Mouse (Mus musculus) neural tube, embryonic 15.5 days (tissue): Measurements from ENCODE around the gene Olfr1368. TPM values are rescaled to one million over a fixed set of nuclear protein-coding genes. Genes with fewer than 3 reads are reported as not detected.

Experiments
- ATAC-seq: fragments of 200-750 bp; cut with Nextera tagmentation; 2 replicates; pipeline ENCODE4 v1.8.0; 2017; ENCODE audit warnings: mild to moderate bottlenecking, moderate TSS enrichment, moderate library complexity; ENCODE audit not compliant: low FRiP score
- H3K27ac ChIP-seq: fragments of 300-500 bp; sonication (generic); replicated peaks from 2 replicates; pipeline ENCODE4 v1.5.1; 2015; ENCODE audit warnings: mild to moderate bottlenecking, inconsistent platforms
- H3K27me3 ChIP-seq: fragments of 300-500 bp; sonication (generic); replicated peaks from 2 replicates; pipeline ENCODE4 v1.6.1; 2015; ENCODE audit warnings: inconsistent platforms
- H3K36me3 ChIP-seq: fragments of 300-500 bp; sonication (generic); 2 replicates; pipeline ENCODE4 v1.6.1; 2015; ENCODE audit warnings: inconsistent platforms
- H3K4me1 ChIP-seq: fragments of 300-500 bp; sonication (generic); 2 replicates; pipeline ENCODE4 v1.6.1; 2015; ENCODE audit warnings: inconsistent platforms
- H3K4me2 ChIP-seq: fragments of 300-500 bp; sonication (generic); 2 replicates; pipeline ENCODE4 v1.6.1; 2015; ENCODE audit warnings: inconsistent platforms, mild to moderate bottlenecking, moderate library complexity
- H3K4me3 ChIP-seq: fragments of 300-500 bp; sonication (generic); replicated peaks from 2 replicates; pipeline ENCODE4 v1.5.1; 2015; ENCODE audit warnings: mild to moderate bottlenecking, inconsistent platforms
- H3K9ac ChIP-seq: fragments of 300-500 bp; sonication (generic); replicated peaks from 2 replicates; pipeline ENCODE4 v1.6.1; 2015; ENCODE audit warnings: mild to moderate bottlenecking, inconsistent platforms
- H3K9me3 ChIP-seq: fragments of 300-500 bp; sonication (generic); replicated peaks from 2 replicates; pipeline ENCODE4 v1.6.1; 2016; ENCODE audit warnings: inconsistent platforms
- WGBS: fragments of 180-500 bp; shearing (Covaris S2); methylation state at CpG from one replicate; pipeline ENCODE4 v1.1.7; 2015; ENCODE audit warnings: mixed read lengths; 5-methylcytosine and 5-hydroxymethylcytosine counted together
- polyA plus RNA-seq: library from polyadenylated mRNA; unstranded; fragments of >200 nt; fragmentation: Nextera tagmentation; extraction: Ambion mirVana; gene quantifications from 2 replicates; pipeline ENCODE4 v1.2.1, GENCODE M21; 2015

Olfr1368 gene
- polyA plus RNA-seq: not detected in 2 replicates

- Histone ChIP-seq H3K36me3 (no peaks in the 10 kb centered on the region), H3K9ac (no peak within 1 kb of the TSS), H3K9me3 (no peaks in the 10 kb centered on the region), H3K4me1 (no peaks in the 10 kb centered on the region), H3K27me3 (no peaks in the 10 kb centered on the region), H3K27ac (no peak within 1 kb of the TSS), H3K4me2 (no peak within 1 kb of the TSS), H3K4me3 (no peak within 1 kb of the TSS)
- WGBS: 79% methylated on average over 4 of the region's 4 CpGs
- no peak for ATAC-seq
These were observed at the start of gene Olfr1368 for GRCm38 (mm10) chr13:21145767-21146166. TSS of gene Olfr1368 (minus strand) at chr13:21145867.

GRCm38 (mm10) chr13:21185521-21185920 lies 39.9 kb upstream of the Olfr1368 start:
- 89% methylated on average over 4 of the region's 4 CpGs for WGBS
- Histone ChIP-seq H3K4me2 (no peak overlapping the region), H3K9me3 (no peaks in the 10 kb centered on the region), H3K9ac (no peak overlapping the region), H3K4me3 (no peak overlapping the region), H3K27ac (no peak overlapping the region), H3K36me3 (peaks cover 78% of the 10 kb centered on the region), H3K4me1 (peaks cover 30% of the 10 kb centered on the region), H3K27me3 (no peaks in the 10 kb centered on the region)
- no peak for ATAC-seq

- H3K36me3 ChIP-seq: peaks cover 60% of the 10 kb centered on the region
- no peak overlapping the region for H3K4me3 ChIP-seq
- H3K4me1 ChIP-seq: peaks cover 38% of the 10 kb centered on the region
- no peak overlapping the region for H3K4me2 ChIP-seq
- ATAC-seq: no peak
- H3K27ac ChIP-seq: no peak overlapping the region
- H3K9me3 ChIP-seq: no peaks in the 10 kb centered on the region
- no peak overlapping the region for H3K9ac ChIP-seq
- 90% methylated on average over 7 of the region's 7 CpGs for WGBS
- no peaks in the 10 kb centered on the region for H3K27me3 ChIP-seq
These were observed 38.0 kb upstream of the Olfr1368 start for GRCm38 (mm10) chr13:21183661-21184060.

GRCm38 (mm10) chr13:21183066-21183465 lies 37.4 kb upstream of the Olfr1368 start:
- Histone ChIP-seq H3K27me3 (no peaks in the 10 kb centered on the region), H3K4me1 (peaks cover 38% of the 10 kb centered on the region), H3K4me3 (no peak overlapping the region), H3K9ac (no peak overlapping the region), H3K27ac (no peak overlapping the region), H3K4me2 (no peak overlapping the region), H3K36me3 (peaks cover 54% of the 10 kb centered on the region), H3K9me3 (no peaks in the 10 kb centered on the region)
- 92% methylated on average over 6 of the region's 6 CpGs for WGBS
- no peak for ATAC-seq

GRCm38 (mm10) chr13:21181996-21182395 lies 36.3 kb upstream of the Olfr1368 start:
- H3K36me3 ChIP-seq: peaks cover 43% of the 10 kb centered on the region
- H3K4me1 ChIP-seq: peaks cover 38% of the 10 kb centered on the region
- ATAC-seq: no peak
- peak overlapping the region; percentile 84 for H3K4me2 ChIP-seq
- H3K9me3 ChIP-seq: no peaks in the 10 kb centered on the region
- H3K4me3 ChIP-seq: peak overlapping the region; percentile 100
- no peaks in the 10 kb centered on the region for H3K27me3 ChIP-seq
- H3K27ac ChIP-seq: no peak overlapping the region
- WGBS: 82% methylated on average over 7 of the region's 7 CpGs
- H3K9ac ChIP-seq: no peak overlapping the region

DNA sequence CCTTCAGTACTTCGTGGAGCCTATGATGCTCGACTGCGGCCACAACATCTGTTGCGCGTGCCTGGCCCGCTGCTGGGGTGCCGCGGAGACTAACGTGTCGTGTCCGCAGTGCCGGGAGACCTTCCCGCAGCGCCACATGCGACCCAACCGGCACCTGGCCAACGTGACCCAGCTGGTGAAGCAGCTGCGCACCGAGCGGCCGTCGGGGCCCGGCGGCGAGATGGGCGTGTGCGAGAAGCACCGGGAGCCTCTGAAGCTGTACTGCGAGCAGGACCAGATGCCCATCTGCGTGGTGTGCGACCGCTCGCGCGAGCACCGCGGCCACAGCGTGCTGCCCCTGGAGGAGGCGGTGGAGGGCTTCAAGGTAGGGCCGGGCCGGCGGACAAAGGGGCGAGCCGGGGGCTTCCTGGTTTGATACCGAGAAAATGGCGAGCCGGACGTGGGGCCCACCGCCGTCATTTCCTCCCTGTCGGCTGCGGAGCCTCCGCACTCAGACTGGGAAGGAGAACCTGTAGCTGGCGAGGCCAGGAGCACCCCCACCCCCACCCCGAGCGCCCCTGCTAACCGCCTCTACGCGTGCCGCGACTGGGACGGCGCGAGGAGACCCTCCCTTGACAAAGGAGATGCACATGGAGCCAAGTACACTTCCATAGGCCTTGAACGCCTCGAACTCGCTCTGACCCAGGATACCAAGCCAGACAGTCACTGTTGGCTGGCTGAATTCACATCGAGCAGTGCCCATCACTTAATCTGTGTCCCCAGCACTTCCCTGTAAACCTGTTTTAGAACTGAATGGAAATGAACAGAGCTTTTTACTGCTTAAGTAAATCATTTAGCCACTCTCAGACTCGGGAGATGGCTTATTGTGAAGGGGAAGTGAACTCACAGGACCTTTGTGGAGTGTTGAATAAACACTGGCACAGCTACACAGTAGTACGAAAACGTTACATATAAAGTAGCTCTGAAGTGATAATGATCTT lies 35.2 kb upstream of the Olfr1368 start:
- Histone ChIP-seq H3K36me3 (peaks cover 31% of the 10 kb centered on the region), H3K9ac (peak overlapping the region; percentile 84), H3K27me3 (no peaks in the 10 kb centered on the region), H3K4me1 (peaks cover 38% of the 10 kb centered on the region), H3K27ac (peak overlapping the region; percentile 97), H3K9me3 (no peaks in the 10 kb centered on the region), H3K4me2 (peak overlapping the region; percentile 84), H3K4me3 (peak overlapping the region; percentile 100)
- peak; percentile 53 for ATAC-seq
- WGBS: under 1% methylated on average over 71 of the region's 71 CpGs

DNA sequence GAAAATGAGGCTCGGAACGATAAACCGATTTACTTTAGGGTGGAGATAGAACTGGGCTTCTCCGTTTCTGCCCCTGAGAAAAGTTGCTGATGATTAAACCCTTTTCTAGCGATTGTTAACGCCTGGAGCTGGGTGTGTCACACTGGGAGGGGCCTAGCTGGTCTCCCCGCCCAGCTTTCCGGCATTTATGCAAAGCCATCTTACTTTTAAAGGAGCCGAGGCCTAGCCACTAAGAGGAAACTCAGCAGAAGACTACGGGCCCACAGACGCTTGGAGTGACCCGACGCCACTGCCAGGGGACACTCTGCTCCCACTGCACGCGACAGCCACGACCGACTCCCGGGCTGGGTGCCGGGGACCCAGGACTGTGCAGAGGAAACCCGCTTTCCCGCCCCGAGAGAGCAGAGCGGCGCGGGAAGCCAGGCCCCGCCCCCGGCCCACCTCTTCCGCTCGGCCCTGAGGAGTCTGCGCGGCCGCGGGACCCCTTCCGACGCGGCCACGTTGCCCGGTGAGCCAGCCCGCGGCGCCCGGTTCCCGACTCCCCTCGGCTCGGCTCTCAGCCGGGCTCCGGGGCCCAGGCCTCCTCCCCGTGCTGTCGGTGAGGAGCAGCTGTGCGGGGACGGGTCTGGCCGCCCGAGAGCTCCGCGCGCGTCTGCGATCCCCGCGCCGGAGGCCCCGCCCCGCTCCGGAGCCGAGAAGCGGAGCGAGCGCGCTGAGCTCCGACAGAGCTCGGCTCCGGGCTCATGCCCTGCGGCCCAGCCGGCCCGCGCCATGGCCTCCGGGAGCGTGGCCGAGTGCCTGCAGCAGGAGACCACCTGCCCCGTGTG lies 34.3 kb upstream of the Olfr1368 start:
- Histone ChIP-seq H3K27me3 (no peaks in the 10 kb centered on the region), H3K9ac (peak overlapping the region; percentile 84), H3K4me3 (peak overlapping the region; percentile 100), H3K9me3 (no peaks in the 10 kb centered on the region), H3K4me1 (peaks cover 38% of the 10 kb centered on the region), H3K4me2 (peak overlapping the region; percentile 84), H3K27ac (peak overlapping the region; percentile 97), H3K36me3 (peaks cover 23% of the 10 kb centered on the region)
- under 1% methylated on average over 61 of the region's 80 CpGs for WGBS
- ATAC-seq: peak; percentile 95

GRCm38 (mm10) chr13:21179367-21179723 lies 33.7 kb upstream of the Olfr1368 start, which contains the start of gene Trim27:
TSS of gene Trim27 (plus strand) at chr13:21179445.
- Histone ChIP-seq H3K9ac (peak within 1 kb of the TSS; percentile 84), H3K4me2 (peak within 1 kb of the TSS; percentile 84), H3K4me1 (peaks cover 38% of the 10 kb centered on the region), H3K27me3 (no peaks in the 10 kb centered on the region), H3K36me3 (peaks cover 20% of the 10 kb centered on the region), H3K27ac (peak within 1 kb of the TSS; percentile 97), H3K4me3 (peak within 1 kb of the TSS; percentile 100), H3K9me3 (no peaks in the 10 kb centered on the region)
- ATAC-seq: peak; percentile 43
- 0% methylated on average over 15 of the region's 15 CpGs for WGBS

- 81% methylated on average over 5 of the region's 5 CpGs for WGBS
- Histone ChIP-seq H3K4me2 (peak overlapping the region; percentile 84; the same call in 1 of the 2 replicates), H3K36me3 (peaks cover 10% of the 10 kb centered on the region), H3K27me3 (no peaks in the 10 kb centered on the region), H3K27ac (no peak overlapping the region), H3K4me1 (peaks cover 32% of the 10 kb centered on the region), H3K9ac (no peak overlapping the region), H3K4me3 (peak overlapping the region; percentile 100; the same call in 1 of the 2 replicates), H3K9me3 (no peaks in the 10 kb centered on the region)
- no peak for ATAC-seq
These were observed 32.7 kb upstream of the Olfr1368 start for GRCm38 (mm10) chr13:21178364-21178763.

GRCm38 (mm10) chr13:21177657-21178056 lies 32.0 kb upstream of the Olfr1368 start:
- Histone ChIP-seq H3K36me3 (peaks cover 3% of the 10 kb centered on the region), H3K27me3 (no peaks in the 10 kb centered on the region), H3K27ac (no peak overlapping the region), H3K4me1 (peaks cover 33% of the 10 kb centered on the region), H3K9ac (no peak overlapping the region), H3K9me3 (no peaks in the 10 kb centered on the region), H3K4me3 (no peak overlapping the region), H3K4me2 (no peak overlapping the region)
- WGBS: 80% methylated on average over 5 of the region's 5 CpGs
- no peak for ATAC-seq

DNA sequence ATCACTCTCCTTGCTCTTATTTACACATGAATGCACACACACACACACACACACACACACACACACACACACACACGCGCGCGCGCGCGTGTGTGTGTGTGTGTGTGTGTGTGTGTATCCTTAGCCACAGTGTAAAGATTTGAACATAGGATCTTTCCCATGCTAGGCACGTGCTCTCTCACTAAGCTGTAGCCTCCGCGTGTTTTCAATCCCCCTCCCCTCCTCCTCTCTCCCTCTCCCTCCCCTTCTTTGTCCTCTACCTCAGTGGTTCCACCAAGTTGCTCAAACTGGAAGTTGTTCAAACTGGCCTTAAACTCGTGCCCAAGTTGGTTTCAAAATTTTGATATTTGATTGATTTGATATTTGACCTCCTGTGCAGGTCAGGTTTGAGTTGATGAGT lies 31.1 kb upstream of the Olfr1368 start:
- ATAC-seq: no peak
- Histone ChIP-seq H3K9me3 (no peaks in the 10 kb centered on the region), H3K27ac (no peak overlapping the region), H3K27me3 (no peaks in the 10 kb centered on the region), H3K4me2 (no peak overlapping the region), H3K9ac (no peak overlapping the region), H3K4me1 (peaks cover 27% of the 10 kb centered on the region), H3K4me3 (no peak overlapping the region), H3K36me3 (no peaks in the 10 kb centered on the region)
- WGBS: 77% methylated on average over 11 of the region's 11 CpGs
